Mouse (Mus musculus) left cerebral cortex, postnatal 36 days (tissue): Measurements from ENCODE around the gene Vars. TPM values are rescaled to one million over a fixed set of nuclear protein-coding genes. Genes with fewer than 3 reads are reported as not detected.
A peak's percentile ranks its signal among the peaks of the same experiment; 100 is the strongest.
"Not testable (repeated sequence)": the region's sequence is repeated elsewhere in the genome, so short reads cannot be mapped to it uniquely, and the experiment has no call there.

Experiments
- DNase-seq, 2 experiments: peaks; one replicate each; pipeline ENCODE4 v3.0.0; 2021 to 2022; ENCODE audit warnings: low spot score in 2 of 2, mixed read lengths in 1 of 2
- intact Hi-C: fragments of 180-260 bp; cut with DNase I; formaldehyde crosslinking; loops from one replicate; pipeline ENCODE4 v1.15.1; 2025
- total RNA-seq, 2 experiments: library from RNA; stranded (reverse); gene quantifications; 2 replicates each; pipeline ENCODE4 v1.2.3; 2021

The Vars gene
- total RNA-seq, 2 experiments from 2014 or later, result 38.2 to 47.2 TPM

- DNase-seq, intact Hi-C loops: not testable (repeated sequence)
Measured at GRCm38 (mm10) chr17:34969822-34970221, 31.0 kb upstream of the Vars start, which contains the start of gene Gm20481. TSS of gene Gm20481 (plus strand) at chr17:34969912.

GRCm38 (mm10) chr17:34970850-34971249 lies 29.9 kb upstream of the Vars start:
- intact Hi-C loops, DNase-seq: not testable (repeated sequence)

- DNase-seq, intact Hi-C loops: not testable (repeated sequence)
Measured at GRCm38 (mm10) chr17:34971694-34972068, 29.1 kb upstream of the Vars start.

GRCm38 (mm10) chr17:34972069-34972749 lies 28.6 kb upstream of the Vars start, which contains the start of the genes Hspa1a and Hspa1l:
TSS of gene Hspa1a (minus strand) at chr17:34972156.
TSS of gene Hspa1l (plus strand) at chr17:34972703.
- peak; percentile 83 for DNase-seq
- intact Hi-C loops, result not testable (repeated sequence)

DNA sequence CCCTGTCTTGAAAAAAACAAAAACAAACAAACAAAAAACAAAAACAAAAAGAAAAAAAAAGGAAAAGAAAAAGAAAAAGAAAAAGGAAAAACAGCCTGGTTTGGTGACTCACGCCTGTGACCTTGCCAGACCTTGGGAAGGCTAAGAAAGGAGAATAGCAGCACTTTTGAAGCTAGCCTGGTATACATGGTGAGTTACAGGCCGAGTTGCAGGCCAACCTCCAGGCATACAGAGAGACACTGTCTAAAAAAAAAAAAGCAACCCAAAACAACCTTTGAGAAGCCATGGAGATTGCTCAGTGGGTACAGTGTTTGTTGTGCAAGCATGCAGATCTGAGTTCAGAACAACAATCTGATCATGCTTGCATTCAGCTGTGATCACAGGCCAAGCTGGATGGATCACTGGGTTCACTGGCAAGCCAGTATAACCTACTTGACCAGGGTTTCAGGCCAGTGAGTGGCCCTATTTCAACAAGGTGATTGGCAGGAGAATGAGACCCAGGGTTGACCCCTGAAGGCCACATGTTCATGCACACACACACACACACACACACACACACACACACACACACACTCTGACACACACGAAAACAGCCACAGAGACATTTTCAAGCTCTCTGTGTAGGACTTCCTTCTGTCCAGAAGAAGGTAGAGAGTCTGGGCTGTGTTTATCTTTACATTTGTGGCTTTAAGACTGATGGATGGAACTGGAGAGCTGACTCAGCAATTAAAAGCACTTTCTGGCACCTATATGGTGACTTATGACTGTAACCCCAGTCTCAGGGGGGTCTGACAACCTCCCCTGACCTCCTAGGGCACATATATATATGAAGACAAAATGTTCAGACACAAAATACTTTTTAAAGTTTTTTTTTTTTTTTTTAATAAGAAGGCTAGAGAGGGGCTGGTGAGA lies 24.9 kb upstream of the Vars start:
- intact Hi-C loops, result no loop called here

GRCm38 (mm10) chr17:34977000-34977399 lies 23.8 kb upstream of the Vars start:
- intact Hi-C loops, result no loop called here
- no peak for DNase-seq

More for the DNA sequence above, 24.9 kb upstream of the Vars start:
- DNase-seq, result no peak

DNA sequence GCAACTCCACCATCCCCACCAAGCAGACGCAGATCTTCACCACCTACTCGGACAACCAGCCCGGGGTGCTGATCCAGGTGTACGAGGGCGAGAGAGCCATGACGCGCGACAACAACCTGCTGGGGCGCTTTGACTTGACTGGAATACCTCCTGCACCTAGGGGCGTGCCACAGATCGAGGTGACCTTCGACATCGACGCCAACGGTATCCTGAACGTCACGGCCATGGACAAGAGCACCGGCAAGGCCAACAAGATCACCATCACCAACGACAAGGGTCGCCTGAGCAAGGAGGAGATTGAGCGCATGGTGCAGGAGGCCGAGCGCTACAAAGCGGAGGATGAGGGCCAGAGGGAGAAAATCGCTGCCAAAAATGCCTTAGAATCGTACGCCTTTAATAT lies 22.5 kb upstream of the Vars start:
- intact Hi-C loops, result no loop called here
- no peak for DNase-seq

GRCm38 (mm10) chr17:34979631-34980030 lies 21.2 kb upstream of the Vars start:
- intact Hi-C loops, result loop anchor here (5.0 kb wide), 1 partner anchor 127 kb away; the partner anchor contains the start of genes Nelfe and Skiv2l
- no peak for DNase-seq

DNA sequence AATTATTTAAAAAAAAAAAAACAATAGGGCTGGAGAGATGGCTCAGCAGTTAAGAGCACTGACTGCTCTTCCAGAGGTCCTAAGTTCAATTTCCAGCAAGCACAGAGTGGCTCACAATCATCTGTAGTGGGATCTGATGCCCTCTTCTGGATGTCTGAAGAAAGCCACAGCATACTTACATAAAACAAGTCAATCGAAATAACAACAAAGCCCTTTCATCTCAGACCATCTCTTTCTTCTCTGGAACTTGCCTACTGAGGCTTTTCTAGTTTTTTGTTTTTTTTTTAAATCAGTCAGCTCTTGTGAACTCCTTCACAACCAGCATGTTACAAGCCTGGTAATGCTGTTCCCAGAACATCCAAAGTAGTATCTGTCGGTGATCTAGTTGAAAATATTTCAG lies 20.1 kb upstream of the Vars start:
- intact Hi-C loops, result loop anchor here (1.0 to 5.0 kb wide), 2 partner anchors 28 to 128 kb away; partner anchors contain the start of genes Nelfe and Skiv2l

GRCm38 (mm10) chr17:34981690-34982180 lies 19.1 kb upstream of the Vars start, which contains the start of gene Lsm2:
TSS of gene Lsm2 (plus strand) at chr17:34981862.
- DNase-seq, result peak; percentile 94 to 97
- intact Hi-C loops, result loop anchor here (1.0 to 5.0 kb wide), 2 partner anchors 29 to 129 kb away; partner anchors contain the start of genes Nelfe and Skiv2l

More for the DNA sequence above, 20.1 kb upstream of the Vars start:
- DNase-seq, result no peak

DNA sequence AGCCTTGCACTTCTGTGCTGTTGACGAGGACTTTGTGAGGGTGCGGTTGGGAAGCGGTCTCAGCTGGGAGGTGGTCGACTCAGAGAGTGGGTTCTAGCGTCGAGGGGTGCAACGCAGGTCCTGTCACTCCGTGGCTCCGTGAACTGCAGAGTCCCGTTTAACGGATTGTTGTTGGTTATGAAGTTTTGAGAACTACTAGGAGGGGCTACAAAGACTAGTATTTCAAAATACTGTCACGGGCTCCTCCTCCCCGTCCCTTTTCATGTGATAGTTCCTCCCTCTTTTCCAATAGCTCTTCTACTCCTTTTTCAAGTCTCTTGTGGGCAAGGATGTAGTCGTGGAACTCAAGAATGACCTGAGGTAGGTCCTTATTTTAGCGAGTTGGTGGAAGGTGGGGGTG lies 18.5 kb upstream of the Vars start:
- DNase-seq, result no peak
- intact Hi-C loops, result loop anchor here (5.0 kb wide), 1 partner anchor 130 kb away; the partner anchor contains the start of genes Nelfe and Skiv2l

- DNase-seq, result no peak
- intact Hi-C loops, result loop anchor here (5.0 kb wide), 1 partner anchor 132 kb away; the partner anchor contains the start of genes Nelfe and Skiv2l
Measured at GRCm38 (mm10) chr17:34984218-34984617, 16.6 kb upstream of the Vars start.

GRCm38 (mm10) chr17:34994751-34995150 lies 6.0 kb upstream of the Vars start:
- no peak for DNase-seq
- intact Hi-C loops, result no loop called here

DNA sequence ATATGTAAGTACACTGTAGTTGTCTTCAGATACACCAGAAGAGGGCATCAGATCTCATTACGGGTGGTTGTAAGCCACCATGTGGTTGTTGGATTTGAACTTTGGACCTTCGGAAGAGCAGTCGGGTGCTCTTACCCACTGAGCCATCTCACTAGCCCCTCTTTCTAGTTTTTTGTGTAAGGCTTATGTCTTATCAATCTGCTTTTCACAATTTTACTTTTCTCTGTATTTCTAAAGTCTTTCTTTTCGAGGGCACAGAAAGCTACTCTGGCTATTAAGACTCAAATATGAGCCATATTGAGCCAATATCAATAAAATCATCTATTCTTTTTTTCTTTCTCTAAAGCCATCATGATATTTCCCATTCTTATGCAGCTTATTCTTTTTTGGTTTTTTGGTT lies 5.6 kb upstream of the Vars start:
- DNase-seq, intact Hi-C loops: not testable (repeated sequence)

- DNase-seq, intact Hi-C loops: not testable (repeated sequence)
Measured at GRCm38 (mm10) chr17:34995927-34996326, 4.9 kb upstream of the Vars start.

GRCm38 (mm10) chr17:34996411-34997141 lies 4.2 kb upstream of the Vars start:
- intact Hi-C loops, result no loop called here
- DNase-seq, result no peak

GRCm38 (mm10) chr17:34997142-34997483 lies 3.7 kb upstream of the Vars start:
- intact Hi-C loops, result no loop called here
- DNase-seq, result no peak

- no peak for DNase-seq
- intact Hi-C loops, result no loop called here
Measured at GRCm38 (mm10) chr17:34998526-34999430, 2.0 kb upstream of the Vars start.
